Mouse (Mus musculus) layer of hippocampus, adult 9-10 months (tissue): ENCODE results near the gene Il22ra2.

Experiments used
- DNase-seq: peaks from one replicate; pipeline ENCODE4 v3.0.0; 2022; ENCODE audit warnings: low spot score

The Il22ra2 gene

DNA sequence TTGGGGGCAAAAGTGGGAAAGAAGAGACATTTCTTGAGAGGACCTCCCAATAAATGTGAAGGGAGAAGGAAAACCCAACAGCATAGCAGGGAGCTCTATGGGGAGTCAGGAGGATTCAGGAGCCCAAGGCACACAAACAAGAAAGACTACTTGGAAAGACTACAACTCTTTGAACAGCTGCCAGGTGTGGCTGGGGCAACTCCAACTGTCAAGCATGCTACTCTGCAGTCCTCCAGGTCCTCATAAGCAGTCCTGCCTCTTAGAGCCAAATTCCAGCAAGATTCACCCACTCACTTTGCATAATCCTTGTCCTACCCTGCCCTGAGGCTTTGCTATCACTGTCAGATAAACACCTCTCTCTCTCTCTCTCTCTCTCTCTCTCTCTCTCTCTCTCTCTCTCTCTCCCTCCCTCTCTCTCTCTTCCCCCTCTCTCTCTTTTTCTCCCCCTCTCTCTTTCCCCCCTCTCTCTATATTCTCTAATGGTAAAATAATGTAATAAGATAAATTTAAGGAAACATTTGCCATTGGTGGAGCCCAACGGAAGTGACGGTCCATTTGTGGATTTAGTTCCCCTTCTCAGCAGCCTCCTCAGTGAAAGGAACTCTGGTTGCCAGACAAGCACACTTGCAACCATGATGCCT lies at the start of gene Il22ra2:
TSS of gene Il22ra2 (plus strand) at position 591 of the 641 bp plus-strand sequence.
- DNase-seq: no peak

DNA sequence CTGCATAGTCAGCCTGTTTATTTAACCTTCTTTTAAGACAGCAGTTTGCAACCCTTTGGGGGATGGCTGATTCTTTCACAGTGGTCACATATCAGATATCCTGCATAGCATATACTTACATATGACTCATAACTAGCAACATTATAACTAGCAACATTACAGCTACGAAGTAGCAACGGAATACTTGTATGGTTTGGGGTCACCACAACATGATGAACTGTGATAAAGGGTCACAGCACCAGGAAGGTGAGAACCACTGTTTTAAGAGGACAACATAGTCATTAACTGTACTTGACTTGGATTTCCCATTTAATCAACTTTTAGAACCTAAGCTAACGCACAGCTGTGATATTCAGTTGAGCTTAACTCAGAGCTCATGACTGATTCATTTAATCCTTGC lies 44.2 kb upstream of the Il22ra2 start:
- no peak for DNase-seq

DNA sequence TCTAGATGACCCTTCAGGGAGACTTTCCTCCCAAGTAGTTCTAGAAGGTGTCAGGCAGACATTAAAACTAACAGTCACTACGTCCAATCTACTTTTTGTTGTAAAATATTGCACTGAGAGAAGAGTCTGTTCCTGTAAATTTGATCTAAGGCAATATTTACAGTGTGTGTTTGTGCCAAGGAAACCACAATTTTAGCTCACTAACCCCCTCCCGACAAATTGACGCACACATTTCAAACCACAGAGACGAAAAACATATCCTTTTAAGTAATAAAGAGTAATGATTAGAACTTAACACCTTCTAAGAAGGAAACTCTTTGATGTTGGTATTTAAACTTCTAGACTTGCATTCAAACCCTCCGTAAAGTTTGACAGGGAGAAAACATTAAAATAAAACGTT lies 43.8 kb upstream of the Il22ra2 start:
- no peak for DNase-seq

DNA sequence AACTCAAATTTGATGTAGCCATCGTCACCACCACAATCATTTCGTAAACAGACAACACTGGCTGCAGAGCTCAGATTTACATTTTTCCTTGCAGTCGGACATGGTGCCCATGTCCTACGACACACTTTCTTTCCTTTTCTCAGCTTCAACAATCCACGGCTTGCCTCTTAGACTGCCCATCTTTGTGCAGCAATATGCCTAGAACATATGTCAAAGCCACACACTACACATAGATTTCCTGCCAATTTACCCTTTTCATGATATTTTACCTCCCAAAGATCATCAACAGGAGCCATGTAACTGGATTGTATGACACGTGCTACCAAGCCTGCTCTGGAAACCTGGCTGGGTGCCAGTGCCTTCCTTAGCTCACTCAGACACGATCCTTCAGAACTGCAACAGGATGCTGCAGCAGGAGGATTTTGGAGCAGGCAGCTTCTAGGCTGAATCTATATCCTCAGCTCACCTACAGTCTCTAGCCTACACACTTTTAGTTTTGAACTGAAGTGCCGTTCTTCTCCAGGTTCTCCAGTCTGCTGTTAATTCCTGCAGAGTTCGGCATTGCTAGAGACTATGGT lies 43.3 kb upstream of the Il22ra2 start:
- DNase-seq: no peak

DNA sequence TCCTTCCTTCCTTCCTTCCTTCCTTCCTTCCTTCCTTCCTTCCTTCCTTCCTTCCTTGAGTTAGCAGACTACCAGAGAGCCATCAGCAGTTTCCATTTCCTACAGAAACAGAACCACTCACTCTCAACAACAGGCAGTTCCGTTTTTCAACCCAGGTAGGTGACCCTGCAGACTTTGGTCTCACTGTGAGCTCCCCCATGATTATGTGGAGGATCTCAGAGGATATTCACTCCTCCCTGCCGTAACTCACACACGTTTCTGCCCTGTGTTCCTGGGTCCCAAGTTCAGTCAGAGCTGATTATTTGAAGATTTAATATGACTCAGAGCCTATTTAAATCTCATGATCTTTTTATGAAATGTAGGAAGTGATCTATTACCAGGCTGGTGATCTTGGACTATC lies 41.1 kb upstream of the Il22ra2 start:
- DNase-seq: no peak

DNA sequence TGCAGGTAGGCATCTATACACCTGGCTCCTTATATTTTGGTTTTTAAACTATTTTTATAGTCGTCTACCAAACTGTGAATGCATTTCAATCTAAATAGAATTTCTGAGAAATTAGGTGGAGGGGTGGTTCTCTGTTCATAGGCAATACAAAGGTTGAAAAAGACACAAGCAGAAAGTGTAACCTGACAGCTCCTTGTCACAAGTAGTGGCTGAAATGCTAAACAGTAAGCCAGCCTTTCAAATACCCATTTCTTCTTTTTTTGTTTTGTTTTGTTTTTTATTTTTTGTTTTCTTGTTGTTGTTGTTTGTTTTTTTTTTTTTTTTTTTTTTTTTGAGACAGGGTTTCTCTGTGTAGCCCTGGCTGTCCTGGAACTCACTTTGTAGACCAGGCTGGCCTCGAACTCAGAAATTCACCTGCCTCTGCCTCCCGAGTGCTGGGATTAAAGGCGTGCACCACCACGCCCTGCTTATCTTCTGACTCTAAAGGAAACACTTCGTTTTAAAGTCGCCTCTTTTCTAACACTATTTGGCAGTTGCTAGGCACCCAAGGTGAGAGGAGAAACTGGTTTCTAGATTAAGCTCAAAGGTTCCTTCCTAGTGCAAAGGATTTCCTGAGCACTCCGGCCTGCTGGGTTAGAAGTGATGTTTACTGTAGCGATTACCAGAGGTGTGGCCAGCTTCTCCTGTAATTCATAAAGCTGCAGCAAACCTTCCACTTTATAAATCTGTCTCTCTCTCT lies 39.8 kb upstream of the Il22ra2 start:
- no peak for DNase-seq

DNA sequence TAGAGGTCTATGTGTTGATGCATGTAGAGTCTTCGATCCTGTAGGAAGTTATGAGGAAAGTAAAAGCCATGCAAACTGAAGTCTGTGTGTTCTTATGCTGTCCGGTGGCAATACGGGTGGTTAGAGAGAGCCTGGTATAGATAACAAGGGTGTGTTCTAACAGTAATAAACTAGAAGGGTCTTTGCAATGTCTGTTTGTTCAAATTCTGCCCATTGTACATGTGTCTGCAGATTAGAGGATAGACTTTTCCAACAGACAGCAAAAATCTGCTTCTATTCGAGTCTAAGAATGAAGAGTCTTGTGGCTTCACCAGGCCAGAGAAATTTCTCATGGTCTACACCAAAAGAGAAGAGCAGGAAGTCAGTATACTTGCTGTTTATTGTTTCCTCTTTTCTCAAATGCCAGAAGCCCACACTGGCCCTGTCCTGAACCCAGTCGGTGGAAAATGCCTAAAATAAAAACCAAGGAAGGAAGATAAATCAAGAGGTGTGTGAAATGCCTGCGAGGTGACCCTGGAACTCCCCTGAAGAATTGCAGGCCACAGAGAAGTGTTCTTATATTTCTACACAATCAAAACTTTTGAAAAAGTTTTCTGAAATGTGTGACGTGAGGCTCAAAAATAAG lies 38.9 kb upstream of the Il22ra2 start:
- DNase-seq: no peak

DNA sequence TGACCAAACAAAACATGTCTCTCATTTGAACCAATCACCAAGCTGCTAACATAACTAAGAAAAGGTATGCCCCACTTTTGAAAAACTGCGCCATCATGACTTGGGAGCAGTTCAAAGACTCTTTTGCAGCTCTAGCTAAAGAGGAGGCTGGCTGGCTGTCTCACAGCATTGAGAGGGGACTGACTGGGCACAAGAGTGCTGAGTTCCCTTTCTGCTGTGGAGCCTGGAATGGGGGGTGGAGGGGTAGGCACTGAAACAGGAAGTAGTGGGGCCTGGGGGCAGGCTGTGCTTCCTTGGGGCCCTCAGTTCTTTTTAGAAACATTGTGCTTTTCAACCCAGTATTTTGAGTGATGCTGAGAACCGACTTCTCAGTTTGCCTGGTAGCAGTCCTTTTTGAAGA lies 37.7 kb upstream of the Il22ra2 start:
- no peak for DNase-seq

DNA sequence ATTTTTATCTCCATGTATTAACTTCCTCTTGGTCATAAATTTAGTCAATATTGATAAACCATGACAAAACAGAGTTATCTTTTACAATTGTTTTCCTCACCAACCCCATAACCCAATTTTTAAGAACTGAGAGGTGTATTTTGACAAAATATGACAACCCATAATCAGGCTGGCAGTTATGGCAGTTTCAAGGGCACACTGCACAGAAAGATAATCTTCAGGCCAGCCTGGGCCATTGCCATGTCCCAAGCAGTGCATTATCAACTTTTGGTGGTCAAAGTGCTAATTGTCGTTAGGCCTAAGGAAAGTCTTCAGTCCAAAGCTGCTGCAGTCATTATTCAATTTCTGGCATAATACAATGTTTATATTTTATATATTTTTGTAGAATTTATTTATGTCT lies 37.0 kb upstream of the Il22ra2 start:
- DNase-seq: no peak

DNA sequence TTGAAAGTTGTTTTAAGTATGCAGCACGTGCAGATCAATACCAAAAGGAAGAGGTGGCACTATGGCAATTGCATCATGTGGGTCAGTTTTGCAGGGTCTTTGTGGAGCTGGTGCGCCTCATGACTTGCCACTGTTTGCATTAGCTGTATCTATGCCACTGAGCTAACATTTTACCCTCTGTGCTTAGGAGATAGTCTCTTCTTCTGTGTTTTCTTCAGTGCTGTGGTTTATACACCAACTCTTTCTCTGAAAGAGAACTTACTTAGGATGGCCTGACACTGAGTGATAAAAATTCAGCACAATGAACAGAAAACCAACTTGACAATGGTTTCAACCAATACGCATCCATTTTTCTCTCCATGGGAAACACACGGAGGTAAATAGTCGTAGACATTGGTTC lies 35.9 kb upstream of the Il22ra2 start:
- no peak for DNase-seq

DNA sequence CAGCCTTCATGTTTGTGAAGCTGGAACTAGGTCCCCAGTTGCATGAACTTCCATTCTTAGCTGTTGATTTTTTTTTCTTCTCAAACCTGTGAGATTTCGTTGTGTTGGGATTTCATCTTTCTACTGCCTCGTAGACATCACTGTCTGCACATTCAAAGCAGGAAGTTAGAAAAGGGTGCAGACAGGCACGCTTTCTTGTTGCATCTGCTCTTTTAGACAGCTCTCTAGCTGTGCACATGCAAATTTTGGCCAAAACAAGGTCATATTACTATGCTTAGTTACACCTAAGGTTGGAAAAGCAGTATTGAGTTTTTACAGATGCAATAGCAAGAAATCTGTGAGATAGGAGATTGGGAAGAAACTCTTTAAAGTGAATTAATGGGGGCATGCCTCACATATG lies 34.5 kb upstream of the Il22ra2 start:
- DNase-seq: no peak

DNA sequence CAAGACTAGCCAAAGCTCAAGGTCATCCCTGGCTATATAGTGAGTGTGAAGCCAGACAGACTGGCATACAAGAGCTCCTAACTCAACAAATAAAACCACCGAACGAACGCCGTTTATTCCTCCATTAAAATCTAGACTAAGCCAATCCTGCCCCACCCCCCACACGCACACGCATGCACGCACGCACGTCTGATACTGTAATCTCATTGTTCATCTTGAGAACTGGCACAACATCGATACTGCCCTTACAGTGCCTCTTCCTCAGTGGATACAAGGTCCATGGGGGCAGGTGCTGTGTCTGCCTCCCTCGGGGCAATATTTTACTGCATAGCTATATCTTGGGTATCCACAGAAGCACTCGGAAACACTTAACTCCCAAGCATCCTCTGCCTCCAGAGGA lies 32.2 kb upstream of the Il22ra2 start:
- no peak for DNase-seq

DNA sequence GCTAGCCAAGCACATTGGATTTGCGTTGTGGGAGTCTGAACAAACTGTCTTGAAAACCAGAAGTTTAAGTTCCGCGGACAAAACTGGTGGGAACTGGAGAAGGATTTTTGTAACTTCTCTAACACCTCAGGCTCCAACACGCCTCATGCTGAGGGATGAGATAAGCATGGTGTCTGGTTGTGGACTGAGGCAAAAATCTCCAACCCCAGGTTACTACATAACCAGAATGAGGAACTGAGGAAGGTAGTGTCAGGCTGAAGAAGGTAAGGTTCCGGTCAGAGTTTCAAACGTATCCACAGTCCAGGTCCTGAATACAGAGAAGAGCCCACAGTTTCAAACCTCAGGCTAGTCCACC lies 30.5 kb upstream of the Il22ra2 start:
- no peak for DNase-seq

DNA sequence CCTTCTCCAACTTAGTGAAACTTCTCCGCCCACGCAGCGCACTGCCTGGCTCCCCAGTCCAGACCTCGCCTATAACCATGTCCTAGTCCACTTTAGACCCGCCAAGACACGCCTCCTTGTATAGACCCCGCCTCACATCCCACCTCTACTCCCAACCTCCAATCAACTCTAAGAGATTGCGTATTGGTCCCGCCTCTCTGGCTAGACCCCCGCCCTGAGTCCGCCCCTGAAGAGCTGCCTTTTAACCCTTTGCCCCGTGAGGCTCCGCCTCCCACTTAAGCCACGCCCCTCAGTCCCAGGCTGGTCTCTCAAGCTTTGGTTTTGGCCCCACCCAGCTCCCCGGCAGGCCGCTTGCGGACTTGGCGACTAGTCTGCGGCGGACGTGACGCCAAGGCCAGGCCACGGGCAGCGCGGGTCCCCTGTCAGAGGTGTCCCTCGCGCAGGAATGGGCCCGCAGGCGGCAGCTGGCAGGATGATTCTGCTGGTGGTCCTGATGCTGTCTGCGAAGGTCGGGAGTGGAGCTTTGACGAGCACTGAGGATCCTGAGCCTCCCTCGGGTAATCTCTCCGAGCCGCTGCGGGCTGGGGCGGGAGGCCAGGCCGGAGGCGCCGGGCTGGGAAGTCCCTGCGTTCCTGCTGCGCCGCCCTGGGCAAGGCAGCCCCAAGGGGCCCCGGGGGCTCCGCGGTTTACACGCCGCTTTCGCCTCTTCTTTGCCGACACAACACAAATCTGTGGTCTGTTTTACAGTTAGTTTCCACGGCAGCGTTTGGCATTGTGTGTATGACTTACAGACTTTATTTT lies 30.0 kb upstream of the Il22ra2 start, which contains the start of gene Ifngr1:
TSS of gene Ifngr1 (plus strand) at position 309 of the 801 bp plus-strand sequence.
- DNase-seq: peak; percentile 93

DNA sequence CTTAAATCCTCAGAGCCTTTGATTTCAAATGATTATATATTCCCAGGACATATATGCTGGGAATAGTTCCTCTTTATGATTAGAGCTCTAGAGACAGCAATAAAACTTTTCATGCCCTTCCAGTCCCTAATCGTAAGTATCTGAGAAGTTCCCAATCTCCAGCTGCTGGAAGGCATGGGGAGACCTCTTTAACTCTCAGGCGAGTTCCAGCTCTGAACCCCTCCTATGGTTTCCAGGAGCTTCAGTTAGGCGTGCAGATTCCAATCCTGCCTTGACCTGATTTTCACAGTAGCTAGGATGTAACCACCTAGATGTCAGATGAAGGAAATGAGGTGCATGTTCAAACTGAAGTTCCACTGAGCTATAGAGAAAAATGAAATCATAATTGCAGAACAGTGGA lies 29.2 kb upstream of the Il22ra2 start:
- no peak for DNase-seq

DNA sequence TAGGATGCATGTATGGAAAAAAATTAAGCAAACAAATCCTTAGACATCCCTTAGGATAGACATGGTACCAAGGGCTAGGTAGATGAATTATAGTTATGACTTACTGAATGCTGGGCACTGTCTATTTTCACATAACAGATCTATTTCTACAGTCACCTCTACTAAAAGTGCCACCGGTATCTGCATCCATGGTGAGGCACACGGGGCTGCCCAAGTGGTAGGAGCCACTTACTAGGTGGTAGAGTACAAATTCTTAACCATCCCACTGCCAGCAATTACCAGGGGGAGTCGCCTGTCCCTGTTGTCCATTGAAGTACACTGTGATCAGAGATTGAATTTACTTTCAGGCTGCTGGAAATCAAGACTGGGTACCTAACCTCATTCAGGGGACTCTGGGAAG lies 28.5 kb upstream of the Il22ra2 start:
- no peak for DNase-seq

DNA sequence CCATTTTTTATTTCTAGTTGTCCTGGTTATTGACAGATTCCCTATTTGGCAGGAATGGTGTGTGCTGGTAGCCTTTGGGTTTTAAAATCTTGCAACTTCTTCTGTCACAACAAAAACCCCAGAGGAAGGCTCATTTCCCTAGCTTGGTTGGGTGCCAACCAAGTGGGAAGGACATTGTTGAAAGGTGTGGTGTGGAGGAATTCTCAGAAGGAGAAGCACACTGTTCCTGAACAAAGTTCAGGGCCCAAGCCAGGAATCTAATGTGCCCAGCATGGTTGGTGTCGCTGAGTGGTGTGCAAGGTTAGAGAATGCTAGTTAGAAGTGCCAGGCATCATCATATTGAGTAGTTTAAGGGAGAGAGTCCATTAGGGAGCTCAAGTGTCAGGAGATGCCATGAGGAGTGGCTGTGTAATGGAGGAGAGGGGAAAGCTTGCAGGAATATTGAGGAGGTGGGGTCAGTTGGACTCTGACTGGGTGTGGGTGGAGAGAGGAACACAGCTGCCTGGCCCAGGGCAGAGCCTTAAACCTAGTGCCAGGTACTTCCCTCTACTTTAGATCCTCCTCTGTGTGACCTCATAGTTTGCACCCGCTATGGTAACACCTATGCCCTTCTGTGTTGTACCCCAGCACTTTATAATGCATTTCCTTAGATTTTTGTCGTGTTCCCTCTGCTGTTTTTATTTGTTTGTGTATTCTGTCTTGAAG lies 27.4 kb upstream of the Il22ra2 start:
- DNase-seq: no peak

DNA sequence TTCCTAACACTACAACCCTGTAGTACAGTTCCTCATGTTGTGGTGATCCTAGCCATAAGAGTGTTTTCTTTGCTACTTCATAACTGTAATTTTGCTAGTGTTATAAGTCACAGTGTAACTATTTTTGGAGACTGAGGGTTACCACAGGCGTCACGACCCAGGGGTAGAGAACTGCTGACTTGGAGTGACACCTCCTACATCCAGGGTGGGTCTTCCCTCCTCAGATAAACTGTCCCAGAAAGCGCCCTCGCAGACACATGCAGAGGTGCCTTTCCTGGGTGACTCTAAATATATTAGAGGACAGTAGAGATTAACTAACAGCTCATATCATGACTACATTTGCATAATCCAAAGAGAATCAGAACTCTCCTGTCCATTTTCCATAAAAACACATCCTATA lies 24.9 kb upstream of the Il22ra2 start:
- no peak for DNase-seq

DNA sequence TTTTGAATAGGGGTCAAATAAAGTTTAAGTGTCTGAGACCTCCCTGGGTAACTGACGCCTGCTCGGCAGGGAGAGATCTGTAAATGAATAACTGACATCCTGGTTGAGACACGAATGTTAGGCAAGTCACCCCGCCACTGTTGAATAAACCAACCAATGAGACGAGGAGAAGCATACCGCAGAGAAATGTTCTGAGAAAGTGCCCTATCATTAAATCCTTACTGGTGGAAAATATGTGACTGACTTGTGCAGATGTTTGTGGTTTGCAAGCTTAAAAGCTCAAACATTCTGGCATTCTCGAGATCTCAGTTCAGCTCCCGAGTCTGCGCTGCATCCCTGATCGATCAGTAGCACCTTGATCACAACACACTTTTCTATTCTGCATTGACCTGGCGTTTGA lies 23.7 kb upstream of the Il22ra2 start:
- no peak for DNase-seq

DNA sequence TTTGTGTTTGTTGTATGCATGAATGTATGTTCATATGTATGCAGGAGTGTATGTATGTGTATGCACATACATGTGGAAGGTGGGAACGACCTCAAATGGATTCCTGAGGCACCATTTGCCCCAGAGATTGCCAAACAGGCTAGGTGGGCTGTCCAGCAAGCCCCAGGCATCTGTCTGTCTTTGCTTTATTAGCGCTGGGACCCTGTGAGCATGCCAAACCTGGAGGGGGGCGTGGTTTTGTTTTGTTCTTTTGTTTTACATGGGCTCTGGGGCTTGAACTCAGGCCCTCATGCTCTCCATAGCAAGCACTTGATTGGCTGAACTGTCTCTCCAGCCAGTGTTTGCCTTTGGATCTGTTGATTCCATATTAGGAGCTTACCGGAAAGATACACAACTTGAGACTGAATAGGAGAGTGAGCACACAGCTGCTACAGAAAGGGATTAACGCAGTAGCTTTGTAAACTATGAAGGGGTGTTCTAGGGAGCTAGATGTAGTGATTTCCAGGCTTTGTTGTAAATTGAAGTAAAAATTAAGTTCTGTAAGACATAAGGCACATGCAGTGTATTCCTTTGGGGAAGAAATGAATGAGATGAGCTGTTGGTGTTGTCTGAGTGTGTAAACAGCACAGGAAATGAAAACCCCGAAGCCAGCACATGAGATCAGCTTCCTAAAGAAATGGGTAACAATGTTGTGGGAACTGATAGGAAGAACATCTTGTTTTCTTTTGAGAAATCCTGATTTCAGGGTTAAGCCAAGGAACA lies 22.3 kb upstream of the Il22ra2 start:
- no peak for DNase-seq

DNA sequence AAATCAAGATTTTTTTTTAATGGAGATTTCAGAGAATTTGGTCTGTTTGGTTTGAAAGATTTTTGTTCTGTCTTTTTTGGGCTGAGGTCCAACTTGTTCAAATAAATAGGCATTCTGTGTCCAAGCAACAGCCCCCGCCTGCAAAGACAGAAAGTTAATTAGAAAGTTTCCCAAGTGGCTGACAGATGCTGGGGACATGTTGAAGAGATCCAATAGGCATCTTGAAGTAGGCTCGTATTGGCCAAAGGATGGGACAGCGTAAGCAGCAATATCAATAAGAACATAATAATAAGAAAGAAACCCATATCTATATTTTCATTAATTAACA lies 21.7 kb upstream of the Il22ra2 start:
- no peak for DNase-seq
